Mouse (Mus musculus) midbrain, embryonic 16.5 days (tissue): Measurements from ENCODE around the gene Foxg1. TPM values are rescaled to one million over a fixed set of nuclear protein-coding genes. Genes with fewer than 3 reads are reported as not detected.
A peak's percentile ranks its signal among the peaks of the same experiment; 100 is the strongest.

ENCODE experiments used
- ATAC-seq: fragments of 200-750 bp; cut with Nextera tagmentation; 2 replicates; pipeline ENCODE4 v1.8.0; 2017; ENCODE audit warnings: moderate TSS enrichment
- H3K27ac ChIP-seq: fragments of 300-500 bp; sonication (generic); 2 replicates; pipeline ENCODE4 v1.5.1; 2014; ENCODE audit warnings: mild to moderate bottlenecking, low read length, mixed read lengths
- H3K27me3 ChIP-seq: fragments of 300-500 bp; sonication (generic); 2 replicates; pipeline ENCODE4 v1.6.1; 2014; ENCODE audit warnings: low read depth, low read length, mixed read lengths; ENCODE audit not compliant: control insufficient read depth, insufficient read depth
- H3K36me3 ChIP-seq: fragments of 300-500 bp; sonication (generic); 2 replicates; pipeline ENCODE4 v1.6.1; 2014; ENCODE audit warnings: mild to moderate bottlenecking, low read length, moderate library complexity, mixed read lengths; ENCODE audit not compliant: control insufficient read depth, insufficient read depth
- H3K4me1 ChIP-seq: fragments of 300-500 bp; sonication (generic); 2 replicates; pipeline ENCODE4 v1.6.1; 2014; ENCODE audit warnings: mild to moderate bottlenecking, low read length, mixed read lengths; ENCODE audit not compliant: control insufficient read depth, insufficient read depth
- H3K4me2 ChIP-seq: fragments of 300-500 bp; sonication (generic); 2 replicates; pipeline ENCODE4 v1.6.1; 2014; ENCODE audit warnings: mild to moderate bottlenecking, low read length, mixed read lengths
- H3K4me3 ChIP-seq: fragments of 300-500 bp; sonication (generic); 2 replicates; pipeline ENCODE4 v1.5.1; 2014; ENCODE audit warnings: low read depth, mild to moderate bottlenecking, low read length, moderate library complexity, mixed read lengths
- H3K9ac ChIP-seq: fragments of 300-500 bp; sonication (generic); 2 replicates; pipeline ENCODE4 v1.6.1; 2014; ENCODE audit warnings: low read depth, low read length, mixed read lengths
- H3K9me3 ChIP-seq: fragments of 300-500 bp; sonication (generic); replicated peaks from 2 replicates; pipeline ENCODE4 v1.6.1; 2014; ENCODE audit warnings: mild to moderate bottlenecking, low read length, mixed read lengths; ENCODE audit not compliant: control insufficient read depth, poor library complexity, severe bottlenecking
- WGBS: fragments of 180-500 bp; shearing (Covaris S2); extraction: QIAGEN DNeasy Blood & Tissue Kit; methylation state at CpG from one replicate; pipeline ENCODE4 v1.1.7; 2014; 5-methylcytosine and 5-hydroxymethylcytosine counted together
- polyA plus RNA-seq: library from polyadenylated mRNA; unstranded; fragments of >200 nt; fragmentation: Nextera tagmentation; extraction: Ambion mirVana; gene quantifications from 2 replicates; pipeline ENCODE4 v1.2.1, GENCODE M21; 2015

The Foxg1 gene
- polyA plus RNA-seq, 1 experiment from 2014 or later = 1.7 TPM

GRCm38 (mm10) chr12:49384295-49384875 lies 1.9 kb downstream of the Foxg1 start:
- peak overlapping the region; percentile 32 for H3K4me3 ChIP-seq

GRCm38 (mm10) chr12:49384876-49385630 lies 2.6 kb downstream of the Foxg1 start, which contains the start of gene Gm43517:
Gene Gm43517, plus strand, starts transcription at chr12:49385174.
- peaks cover 39% of the 10 kb centered on the region for H3K27me3 ChIP-seq
- under 1% methylated on average over 69 of the region's 75 CpGs for WGBS
- H3K9ac ChIP-seq = peak within 1 kb of the TSS; percentile 41; the same call in 1 of the 2 replicates
- 0 out of 2 replicates have a peak within 1 kb of the TSS, but pooled peaks have one; percentile 17 for H3K4me2 ChIP-seq
- peak; percentile 11; the same call in 1 of the 2 replicates for ATAC-seq
- no peaks in the 10 kb centered on the region; the same call in 1 of the 2 replicates for H3K9me3 ChIP-seq
- H3K27ac ChIP-seq = peak within 1 kb of the TSS; percentile 55; the same call in 1 of the 2 replicates
- H3K36me3 ChIP-seq = no peaks in the 10 kb centered on the region
- peaks cover 6% of the 10 kb centered on the region for H3K4me1 ChIP-seq
- H3K4me3 ChIP-seq = peak within 1 kb of the TSS; percentile 32

More at GRCm38 (mm10) chr12:49384295-49384875, 1.9 kb downstream of the Foxg1 start:
- Histone ChIP-seq H3K4me2 (0 out of 2 replicates have a peak overlapping the region, but pooled peaks have one; percentile 17), H3K27ac (peak overlapping the region; percentile 55; the same call in 1 of the 2 replicates), H3K36me3 (no peaks in the 10 kb centered on the region), H3K27me3 (peaks cover 41% of the 10 kb centered on the region), H3K9me3 (no peaks in the 10 kb centered on the region; the same call in 1 of the 2 replicates), H3K9ac (peak overlapping the region; percentile 41; the same call in 1 of the 2 replicates), H3K4me1 (peaks cover 6% of the 10 kb centered on the region)
- no peak for ATAC-seq
- under 1% methylated on average over 53 of the region's 66 CpGs for WGBS

- peaks cover 37% of the 10 kb centered on the region for H3K27me3 ChIP-seq
- H3K9ac ChIP-seq = 0 out of 2 replicates have a peak overlapping the region, but pooled peaks have one; percentile 20
- H3K4me2 ChIP-seq = no peak overlapping the region
- 2% methylated on average over 23 of the region's 23 CpGs for WGBS
- peaks cover 6% of the 10 kb centered on the region for H3K4me1 ChIP-seq
- 0 out of 2 replicates have a peak, but pooled peaks have one; percentile 7 for ATAC-seq
- peak overlapping the region; percentile 32 for H3K4me3 ChIP-seq
- H3K9me3 ChIP-seq = no peaks in the 10 kb centered on the region; the same call in 1 of the 2 replicates
- peak overlapping the region; percentile 55; the same call in 1 of the 2 replicates for H3K27ac ChIP-seq
- no peaks in the 10 kb centered on the region for H3K36me3 ChIP-seq
These were observed 3.2 kb downstream of the Foxg1 start for GRCm38 (mm10) chr12:49385631-49385990.

- H3K27ac ChIP-seq = no peak overlapping the region; the same call in 1 of the 2 replicates
- peaks cover 8% of the 10 kb centered on the region for H3K4me1 ChIP-seq
- H3K27me3 ChIP-seq = peaks cover 39% of the 10 kb centered on the region
- H3K9ac ChIP-seq = no peak overlapping the region
- no peaks in the 10 kb centered on the region; the same call in 1 of the 2 replicates for H3K9me3 ChIP-seq
- H3K4me2 ChIP-seq = no peak overlapping the region
- WGBS = 10% methylated on average over 10 of the region's 10 CpGs
- ATAC-seq = no peak
- H3K36me3 ChIP-seq = no peaks in the 10 kb centered on the region
- peak overlapping the region; percentile 32; the same call in 1 of the 2 replicates for H3K4me3 ChIP-seq
These were observed 3.8 kb downstream of the Foxg1 start for GRCm38 (mm10) chr12:49386081-49386805.

GRCm38 (mm10) chr12:49387856-49388598 lies 5.6 kb downstream of the Foxg1 start:
- Histone ChIP-seq H3K27ac (no peak overlapping the region), H3K9ac (no peak overlapping the region), H3K9me3 (no peaks in the 10 kb centered on the region; the same call in 1 of the 2 replicates), H3K4me2 (no peak overlapping the region), H3K27me3 (peaks cover 40% of the 10 kb centered on the region), H3K4me1 (peaks cover 8% of the 10 kb centered on the region), H3K36me3 (no peaks in the 10 kb centered on the region), H3K4me3 (peak overlapping the region; percentile 12; the same call in 1 of the 2 replicates)
- ATAC-seq = no peak
- WGBS = 11% methylated on average over 2 of the region's 2 CpGs

- Histone ChIP-seq H3K27me3 (peaks cover 41% of the 10 kb centered on the region), H3K9ac (no peak overlapping the region), H3K36me3 (no peaks in the 10 kb centered on the region)
These were observed 7.2 kb downstream of the Foxg1 start for GRCm38 (mm10) chr12:49389666-49390065.

GRCm38 (mm10) chr12:49390257-49390656 lies 7.8 kb downstream of the Foxg1 start:
- WGBS = 3% methylated on average over 13 of the region's 13 CpGs
- Histone ChIP-seq H3K9ac (no peak overlapping the region), H3K27ac (no peak overlapping the region), H3K4me3 (peak overlapping the region; percentile 11; the same call in 1 of the 2 replicates), H3K9me3 (no peaks in the 10 kb centered on the region; the same call in 1 of the 2 replicates), H3K4me1 (peaks cover 3% of the 10 kb centered on the region; the same call in 1 of the 2 replicates), H3K27me3 (peaks cover 41% of the 10 kb centered on the region), H3K36me3 (no peaks in the 10 kb centered on the region), H3K4me2 (peak overlapping the region; percentile 16; the same call in 1 of the 2 replicates)
- ATAC-seq = no peak

More at GRCm38 (mm10) chr12:49389666-49390065, 7.2 kb downstream of the Foxg1 start:
- Histone ChIP-seq H3K4me1 (peaks cover 3% of the 10 kb centered on the region; the same call in 1 of the 2 replicates), H3K4me2 (peak overlapping the region; percentile 16; the same call in 1 of the 2 replicates), H3K9me3 (no peaks in the 10 kb centered on the region; the same call in 1 of the 2 replicates), H3K4me3 (peak overlapping the region; percentile 11; the same call in 1 of the 2 replicates), H3K27ac (no peak overlapping the region)
- WGBS = 5% methylated on average over 5 of the region's 5 CpGs
- ATAC-seq = no peak
